Mouse (Mus musculus) midbrain, embryonic 12.5 days (tissue): ENCODE results near the gene Notch2. TPM values are rescaled to one million over a fixed set of nuclear protein-coding genes. Genes with fewer than 3 reads are reported as not detected.
A peak's percentile ranks its signal among the peaks of the same experiment; 100 is the strongest.

ENCODE experiments used
- ATAC-seq: fragments of 200-750 bp; cut with Nextera tagmentation; 2 replicates; pipeline ENCODE4 v1.8.0; 2017; ENCODE audit warnings: low read depth, moderate TSS enrichment, moderate library complexity; ENCODE audit not compliant: low FRiP score
- H3K27ac ChIP-seq: fragments of 300-500 bp; sonication (generic); replicated peaks from 2 replicates; pipeline ENCODE4 v1.5.1; 2016; ENCODE audit warnings: mild to moderate bottlenecking
- H3K27me3 ChIP-seq: fragments of 300-500 bp; sonication (generic); 2 replicates; pipeline ENCODE4 v1.6.1; 2016; ENCODE audit warnings: mild to moderate bottlenecking
- H3K36me3 ChIP-seq: fragments of 300-500 bp; sonication (generic); 2 replicates; pipeline ENCODE4 v1.6.1; 2016
- H3K4me1 ChIP-seq: fragments of 300-500 bp; sonication (generic); 2 replicates; pipeline ENCODE4 v1.6.1; 2016
- H3K4me2 ChIP-seq: fragments of 300-500 bp; sonication (generic); replicated peaks from 2 replicates; pipeline ENCODE4 v1.6.1; 2016; ENCODE audit warnings: mild to moderate bottlenecking, moderate library complexity
- H3K4me3 ChIP-seq: fragments of 300-500 bp; sonication (generic); 2 replicates; pipeline ENCODE4 v1.5.1; 2016; ENCODE audit warnings: mild to moderate bottlenecking
- H3K9ac ChIP-seq: fragments of 300-500 bp; sonication (generic); replicated peaks from 2 replicates; pipeline ENCODE4 v1.6.1; 2016; ENCODE audit warnings: mild to moderate bottlenecking, moderate library complexity
- H3K9me3 ChIP-seq: fragments of 300-500 bp; sonication (generic); 2 replicates; pipeline ENCODE4 v1.6.1; 2016; ENCODE audit warnings: mild to moderate bottlenecking
- WGBS: fragments of 180-500 bp; shearing (Covaris S2); methylation state at CpG from one replicate; pipeline ENCODE4 v1.1.7; 2016; 5-methylcytosine and 5-hydroxymethylcytosine counted together
- polyA plus RNA-seq: library from polyadenylated mRNA; unstranded; fragments of >200 nt; fragmentation: Nextera tagmentation; extraction: Ambion mirVana; gene quantifications from 2 replicates; pipeline ENCODE4 v1.2.1, GENCODE M21; 2016

Notch2 gene
- polyA plus RNA-seq, 1 experiment from 2014 or later: 20.7 TPM

GRCm38 (mm10) chr3:98153460-98153859, 140.1 kb downstream of the Notch2 start:
- H3K4me3 ChIP-seq: no peak overlapping the region
- H3K36me3 ChIP-seq: peaks cover 4% of the 10 kb centered on the region; the same call in 1 of the 2 replicates
- no peak overlapping the region for H3K4me2 ChIP-seq
- no peak for ATAC-seq
- no peaks in the 10 kb centered on the region for H3K27me3 ChIP-seq
- no peak overlapping the region for H3K27ac ChIP-seq
- H3K9me3 ChIP-seq: no peaks in the 10 kb centered on the region
- H3K4me1 ChIP-seq: no peaks in the 10 kb centered on the region
- H3K9ac ChIP-seq: no peak overlapping the region

GRCm38 (mm10) chr3:98156158-98156557, 142.8 kb downstream of the Notch2 start:
- Histone ChIP-seq H3K27me3 (no peaks in the 10 kb centered on the region), H3K4me3 (no peak overlapping the region), H3K36me3 (no peaks in the 10 kb centered on the region), H3K4me1 (no peaks in the 10 kb centered on the region), H3K9ac (no peak overlapping the region), H3K9me3 (no peaks in the 10 kb centered on the region), H3K4me2 (no peak overlapping the region), H3K27ac (no peak overlapping the region)
- no peak for ATAC-seq
- WGBS: 60% methylated on average over 4 of the region's 4 CpGs

GRCm38 (mm10) chr3:98157073-98157472, 143.7 kb downstream of the Notch2 start:
- H3K4me3 ChIP-seq: no peak overlapping the region
- H3K9me3 ChIP-seq: no peaks in the 10 kb centered on the region
- H3K9ac ChIP-seq: no peak overlapping the region
- no peak overlapping the region for H3K4me2 ChIP-seq
- WGBS: 86% methylated on average over 2 of the region's 2 CpGs
- ATAC-seq: no peak
- H3K27ac ChIP-seq: no peak overlapping the region
- no peaks in the 10 kb centered on the region for H3K36me3 ChIP-seq
- H3K27me3 ChIP-seq: no peaks in the 10 kb centered on the region
- H3K4me1 ChIP-seq: no peaks in the 10 kb centered on the region

GRCm38 (mm10) chr3:98157585-98157984, 144.3 kb downstream of the Notch2 start:
- Histone ChIP-seq H3K9ac (no peak overlapping the region), H3K4me3 (no peak overlapping the region), H3K27me3 (no peaks in the 10 kb centered on the region), H3K4me1 (no peaks in the 10 kb centered on the region), H3K4me2 (no peak overlapping the region), H3K36me3 (no peaks in the 10 kb centered on the region), H3K9me3 (no peaks in the 10 kb centered on the region), H3K27ac (no peak overlapping the region)
- WGBS: 63% methylated on average over 2 of the region's 2 CpGs
- no peak for ATAC-seq

GRCm38 (mm10) chr3:98158646-98159045, 145.3 kb downstream of the Notch2 start:
- no peaks in the 10 kb centered on the region for H3K9me3 ChIP-seq

GRCm38 (mm10) chr3:98159289-98159688, 146.0 kb downstream of the Notch2 start:
- Histone ChIP-seq H3K4me2 (no peak overlapping the region), H3K27ac (no peak overlapping the region), H3K4me3 (no peak overlapping the region), H3K9me3 (no peaks in the 10 kb centered on the region), H3K4me1 (no peaks in the 10 kb centered on the region), H3K27me3 (no peaks in the 10 kb centered on the region), H3K36me3 (no peaks in the 10 kb centered on the region), H3K9ac (no peak overlapping the region)
- WGBS: 75% methylated on average over 4 of the region's 4 CpGs
- ATAC-seq: no peak

More at GRCm38 (mm10) chr3:98158646-98159045, 145.3 kb downstream of the Notch2 start:
- Histone ChIP-seq H3K4me3 (no peak overlapping the region), H3K27me3 (no peaks in the 10 kb centered on the region), H3K9ac (no peak overlapping the region), H3K27ac (no peak overlapping the region), H3K36me3 (no peaks in the 10 kb centered on the region), H3K4me1 (no peaks in the 10 kb centered on the region), H3K4me2 (no peak overlapping the region)
- no peak for ATAC-seq
- 79% methylated on average over 4 of the region's 4 CpGs for WGBS

- no peaks in the 10 kb centered on the region for H3K4me1 ChIP-seq
- H3K27ac ChIP-seq: no peak within 1 kb of the TSS
- no peaks in the 10 kb centered on the region for H3K9me3 ChIP-seq
- H3K4me3 ChIP-seq: no peak within 1 kb of the TSS
- no peak within 1 kb of the TSS for H3K9ac ChIP-seq
- H3K36me3 ChIP-seq: no peaks in the 10 kb centered on the region
- H3K27me3 ChIP-seq: no peaks in the 10 kb centered on the region
- H3K4me2 ChIP-seq: no peak within 1 kb of the TSS
- no peak for ATAC-seq
- 87% methylated on average over 17 of the region's 17 CpGs for WGBS
Observed at GRCm38 (mm10) chr3:98160330-98160729, 147.0 kb downstream of the Notch2 start, which contains the start of gene Adam30. TSS of gene Adam30 (plus strand) at chr3:98160630.

GRCm38 (mm10) chr3:98178340-98178739, 165.0 kb downstream of the Notch2 start:
- Histone ChIP-seq H3K27me3 (no peaks in the 10 kb centered on the region), H3K4me1 (no peaks in the 10 kb centered on the region), H3K9me3 (no peaks in the 10 kb centered on the region), H3K36me3 (no peaks in the 10 kb centered on the region), H3K9ac (no peak overlapping the region), H3K4me3 (no peak overlapping the region), H3K4me2 (no peak overlapping the region), H3K27ac (no peak overlapping the region)
- 84% methylated on average over 4 of the region's 4 CpGs for WGBS
- ATAC-seq: no peak

- Histone ChIP-seq H3K9me3 (no peaks in the 10 kb centered on the region), H3K27ac (no peak overlapping the region), H3K4me3 (no peak overlapping the region), H3K27me3 (no peaks in the 10 kb centered on the region), H3K4me1 (peaks cover 6% of the 10 kb centered on the region), H3K9ac (no peak overlapping the region), H3K4me2 (no peak overlapping the region), H3K36me3 (no peaks in the 10 kb centered on the region)
- 27% methylated on average over 7 of the region's 7 CpGs for WGBS
- ATAC-seq: peak; percentile 19; the same call in 1 of the 2 replicates
Observed at GRCm38 (mm10) chr3:98180805-98181204, 167.5 kb downstream of the Notch2 start.

GRCm38 (mm10) chr3:98185163-98185714, 171.9 kb downstream of the Notch2 start:
- Histone ChIP-seq H3K9me3 (no peaks in the 10 kb centered on the region), H3K9ac (no peak overlapping the region), H3K4me3 (no peak overlapping the region), H3K36me3 (no peaks in the 10 kb centered on the region), H3K27ac (no peak overlapping the region), H3K4me1 (peaks cover 6% of the 10 kb centered on the region), H3K4me2 (no peak overlapping the region), H3K27me3 (no peaks in the 10 kb centered on the region)
- ATAC-seq: peak; percentile 56; the same call in 1 of the 2 replicates
- WGBS: 41% methylated on average over 10 of the region's 10 CpGs

- WGBS: 91% methylated on average over 3 of the region's 3 CpGs
- H3K27me3 ChIP-seq: no peaks in the 10 kb centered on the region
- no peak overlapping the region for H3K9ac ChIP-seq
- no peak overlapping the region for H3K27ac ChIP-seq
- H3K36me3 ChIP-seq: no peaks in the 10 kb centered on the region
- no peak for ATAC-seq
- no peak overlapping the region for H3K4me2 ChIP-seq
- no peak overlapping the region for H3K4me3 ChIP-seq
- no peaks in the 10 kb centered on the region for H3K9me3 ChIP-seq
- peaks cover 6% of the 10 kb centered on the region for H3K4me1 ChIP-seq
Observed at GRCm38 (mm10) chr3:98187777-98188176, 174.4 kb downstream of the Notch2 start.

GRCm38 (mm10) chr3:98197711-98198532, 184.6 kb downstream of the Notch2 start:
- Histone ChIP-seq H3K27me3 (no peaks in the 10 kb centered on the region), H3K4me1 (peaks cover 10% of the 10 kb centered on the region), H3K4me2 (no peak overlapping the region), H3K27ac (no peak overlapping the region), H3K36me3 (no peaks in the 10 kb centered on the region), H3K9me3 (no peaks in the 10 kb centered on the region), H3K4me3 (no peak overlapping the region), H3K9ac (no peak overlapping the region)
- 10% methylated on average over 9 of the region's 9 CpGs for WGBS
- no peak for ATAC-seq
